Mouse (Mus musculus) right cerebral cortex, postnatal 10 days (tissue): ENCODE results near the gene Pzp.

Experiments
- DNase-seq, 2 experiments: peaks; one replicate each; pipeline ENCODE4 v3.0.0; 2021; ENCODE audit warnings: low spot score in 2 of 2

The Pzp gene

DNA sequence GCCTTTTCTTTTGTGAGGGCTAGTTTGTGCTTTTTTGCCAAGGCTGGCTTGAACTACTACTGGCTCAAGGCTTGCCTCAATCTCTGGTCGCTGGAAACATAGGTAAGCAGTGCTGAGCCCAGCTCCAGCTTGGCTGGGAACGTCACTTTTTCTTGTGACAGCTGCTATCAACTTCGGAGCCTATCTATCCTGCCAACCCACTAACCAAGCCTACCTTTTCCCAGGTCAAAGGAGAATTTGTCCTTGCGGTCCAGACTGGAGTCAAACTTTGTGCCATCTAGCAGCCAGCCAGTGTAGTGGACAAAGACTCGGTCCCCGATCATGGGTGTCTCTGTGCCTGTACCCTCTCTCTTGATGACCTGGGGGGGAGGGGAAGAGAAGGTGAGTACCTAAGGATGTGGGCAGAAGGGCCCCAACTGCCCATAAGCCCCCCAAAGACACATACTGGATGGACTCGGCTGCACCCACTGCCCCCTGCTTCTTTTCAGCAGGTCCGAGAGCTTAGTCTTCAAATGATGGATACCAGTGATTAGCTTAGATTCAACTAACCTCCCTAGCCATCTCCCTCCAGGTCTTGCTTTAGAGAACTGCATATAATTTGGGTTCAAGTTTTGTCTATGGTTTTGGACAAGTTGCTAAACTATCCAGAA, 90.0 kb downstream of the Pzp start:
- DNase-seq: no peak

DNA sequence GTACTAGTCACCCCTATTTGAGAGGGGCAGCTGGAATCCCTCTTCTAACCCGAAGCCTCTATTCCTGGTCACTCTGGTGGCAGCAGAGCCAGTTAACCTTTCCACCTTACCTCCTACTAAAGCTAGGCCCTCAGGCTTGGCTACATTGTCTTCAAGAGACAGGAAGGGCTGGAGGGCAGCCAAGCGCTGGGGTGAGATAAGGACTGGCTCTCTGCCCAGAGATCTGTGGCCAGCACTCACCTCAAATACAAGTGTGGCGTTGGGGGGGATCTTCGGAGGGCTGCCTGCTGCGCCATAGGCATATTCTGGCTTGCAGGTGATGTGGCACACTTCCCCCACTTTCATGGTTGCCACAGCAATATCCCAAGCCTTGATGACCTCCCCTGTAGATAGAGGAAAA, 91.0 kb downstream of the Pzp start:
- DNase-seq: no peak
